Mouse (Mus musculus): ENCODE results near the gene Fbxw21.

Gene Fbxw21

GRCm38 (mm10) chr9:109111101-109111500 is 50.7 kb downstream of the Fbxw21 start:
- DNase-seq (ENCODE audit: low spot score in 2 of 2): no peak

DNA sequence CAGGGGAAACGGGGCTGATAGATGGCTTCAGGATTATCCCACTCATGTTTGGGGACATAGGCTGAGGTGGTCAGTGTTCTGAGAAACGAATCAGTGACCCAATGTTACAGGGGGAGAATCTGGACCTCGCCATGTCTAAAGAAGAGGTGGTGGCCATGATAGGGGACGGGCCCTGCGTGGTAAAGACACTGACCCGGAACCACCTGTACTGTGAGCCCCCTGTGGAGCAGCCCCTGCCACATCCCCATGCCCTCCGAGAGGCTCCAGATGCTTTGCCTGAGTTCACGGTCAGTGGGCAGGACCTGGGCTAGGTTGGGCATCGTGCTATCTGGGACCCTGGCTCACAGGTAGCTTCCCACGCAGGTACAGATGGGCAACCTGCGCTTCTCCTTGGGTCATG is 51.6 kb downstream of the Fbxw21 start:
- no peak for DNase-seq (ENCODE audit: low spot score in 2 of 2)

DNA sequence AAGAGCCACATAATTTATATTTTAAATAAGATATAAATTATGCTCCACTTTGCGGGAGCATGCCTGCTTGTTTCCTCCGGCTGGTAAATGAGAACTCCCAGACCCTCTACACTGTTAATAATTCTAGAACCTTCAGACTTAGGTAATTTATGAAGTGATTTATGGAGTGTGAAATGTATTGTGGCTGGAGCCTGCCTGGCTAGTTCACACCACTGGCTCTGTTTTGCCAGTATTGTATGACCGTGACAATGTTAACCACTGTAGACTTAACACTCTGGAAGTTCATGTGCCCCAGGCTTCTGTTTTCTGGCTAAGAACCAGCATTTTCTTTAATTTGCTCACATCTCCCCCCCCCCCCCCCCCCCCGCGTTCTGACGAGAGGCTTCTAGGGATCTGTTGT is 54.5 kb downstream of the Fbxw21 start:
- DNase-seq (ENCODE audit: low spot score in 2 of 2): no peak

DNA sequence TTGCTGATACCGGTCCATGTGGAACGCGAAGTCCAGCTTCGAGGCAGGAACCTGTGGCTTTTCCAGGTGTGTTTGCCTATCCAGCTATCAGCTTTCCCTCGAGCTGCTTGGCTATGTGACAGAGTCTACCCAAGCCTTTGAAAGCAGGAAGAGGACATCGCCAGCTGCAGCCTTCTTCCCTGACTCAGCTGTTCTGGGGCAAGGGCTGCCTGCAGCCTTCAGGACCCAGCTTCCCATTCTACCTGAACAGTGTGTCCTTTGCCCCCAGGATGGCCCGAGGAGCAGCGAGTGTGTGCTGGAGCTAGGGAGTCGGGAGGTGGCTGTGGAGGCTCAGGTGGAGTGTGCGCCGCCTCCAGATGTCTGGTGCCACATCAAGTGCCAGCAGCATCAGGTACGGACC is 56.2 kb downstream of the Fbxw21 start:
- DNase-seq (ENCODE audit: low spot score in 2 of 2): no peak

GRCm38 (mm10) chr9:109105011-109105410 is 56.8 kb downstream of the Fbxw21 start:
- DNase-seq (ENCODE audit: low spot score in 2 of 2): no peak

DNA sequence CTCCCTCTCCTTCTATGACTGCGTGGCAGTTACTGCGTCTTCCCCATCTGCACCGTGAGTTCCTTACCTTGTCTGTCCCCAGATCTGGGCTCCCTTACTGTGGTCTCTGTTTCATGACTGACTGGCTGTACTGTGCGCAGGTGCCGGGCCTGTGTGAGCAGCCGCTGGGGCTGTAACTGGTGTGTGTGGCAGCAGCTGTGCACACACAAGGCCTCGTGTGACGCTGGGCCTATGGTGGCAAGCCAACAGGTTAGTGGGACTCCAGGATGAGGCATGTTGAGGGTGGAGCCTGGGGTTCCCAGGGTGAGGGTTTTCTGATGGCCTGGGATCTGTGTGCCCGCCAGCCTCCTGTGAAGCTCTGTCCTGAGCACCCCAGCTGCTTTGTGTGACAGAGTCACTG is 57.8 kb downstream of the Fbxw21 start:
- no peak for DNase-seq (ENCODE audit: low spot score in 2 of 2)

- DNase-seq (ENCODE audit: low spot score in 2 of 2): no peak
Observed at GRCm38 (mm10) chr9:109103250-109103649, 58.6 kb downstream of the Fbxw21 start.

DNA sequence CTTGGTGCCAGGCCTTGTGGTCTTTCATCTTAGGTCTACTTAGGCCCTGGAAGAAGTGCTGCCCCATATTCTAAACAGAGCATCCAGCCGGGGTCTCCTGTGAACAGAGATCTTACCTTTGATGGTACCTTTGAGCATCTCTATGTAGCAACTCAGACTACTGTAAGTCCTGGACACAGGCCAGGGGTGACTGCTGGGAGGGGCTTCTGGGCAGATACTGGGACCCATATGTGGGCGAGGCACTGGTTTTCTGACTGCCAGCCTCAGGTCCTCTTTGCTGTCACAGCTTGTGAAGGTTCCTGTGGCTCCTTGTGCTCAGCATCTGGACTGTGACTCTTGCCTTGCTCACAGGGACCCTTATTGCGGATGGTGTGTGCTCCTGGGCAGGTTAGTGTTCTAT is 59.3 kb downstream of the Fbxw21 start:
- no peak for DNase-seq (ENCODE audit: low spot score in 2 of 2)

GRCm38 (mm10) chr9:109101933-109102445 is 59.9 kb downstream of the Fbxw21 start:
- no peak for DNase-seq (ENCODE audit: low spot score in 2 of 2)

GRCm38 (mm10) chr9:109100307-109100928 is 61.4 kb downstream of the Fbxw21 start:
- no peak for DNase-seq (ENCODE audit: low spot score in 2 of 2)

- DNase-seq (ENCODE audit: low spot score in 2 of 2): no peak
Observed at GRCm38 (mm10) chr9:109098969-109099368, 62.9 kb downstream of the Fbxw21 start.

GRCm38 (mm10) chr9:109098366-109098765 is 63.5 kb downstream of the Fbxw21 start:
- no peak for DNase-seq (ENCODE audit: low spot score in 2 of 2)

GRCm38 (mm10) chr9:109097831-109098230 is 64.0 kb downstream of the Fbxw21 start:
- DNase-seq (ENCODE audit: low spot score in 2 of 2): peak in 1 of 2 experiments; percentile 36

- no peak for DNase-seq (ENCODE audit: low spot score in 2 of 2)
Observed at GRCm38 (mm10) chr9:109097291-109097690, 64.5 kb downstream of the Fbxw21 start.

DNA sequence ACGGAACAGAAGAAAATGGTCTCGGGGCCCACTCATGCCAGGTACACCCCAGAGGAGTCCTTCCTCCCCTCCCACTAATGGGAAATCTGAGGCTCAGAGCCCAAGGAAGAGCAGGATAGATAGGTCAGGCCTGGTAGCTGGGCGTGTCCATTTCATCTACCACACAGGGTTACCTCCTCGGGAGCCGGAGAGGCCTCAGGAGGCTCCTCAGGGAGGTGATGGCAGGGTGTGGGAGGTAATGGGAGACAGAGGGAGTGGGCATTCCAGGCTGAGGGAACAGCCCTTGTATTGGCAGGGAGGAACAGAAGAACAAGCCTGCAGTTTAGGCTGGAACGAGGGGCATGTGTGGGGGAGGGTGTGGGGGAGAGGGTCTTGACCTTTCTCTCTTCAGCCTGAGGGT is 65.0 kb downstream of the Fbxw21 start:
- DNase-seq (ENCODE audit: low spot score in 2 of 2): no peak

GRCm38 (mm10) chr9:109096251-109096661 is 65.6 kb downstream of the Fbxw21 start:
- no peak for DNase-seq (ENCODE audit: low spot score in 2 of 2)

- peak; percentile 60 to 71 for DNase-seq (ENCODE audit: low spot score in 2 of 2)
Observed at GRCm38 (mm10) chr9:109095137-109095982, 66.5 kb downstream of the Fbxw21 start, which contains the start of gene Plxnb1. TSS of gene Plxnb1 (plus strand) at chr9:109095389.

DNA sequence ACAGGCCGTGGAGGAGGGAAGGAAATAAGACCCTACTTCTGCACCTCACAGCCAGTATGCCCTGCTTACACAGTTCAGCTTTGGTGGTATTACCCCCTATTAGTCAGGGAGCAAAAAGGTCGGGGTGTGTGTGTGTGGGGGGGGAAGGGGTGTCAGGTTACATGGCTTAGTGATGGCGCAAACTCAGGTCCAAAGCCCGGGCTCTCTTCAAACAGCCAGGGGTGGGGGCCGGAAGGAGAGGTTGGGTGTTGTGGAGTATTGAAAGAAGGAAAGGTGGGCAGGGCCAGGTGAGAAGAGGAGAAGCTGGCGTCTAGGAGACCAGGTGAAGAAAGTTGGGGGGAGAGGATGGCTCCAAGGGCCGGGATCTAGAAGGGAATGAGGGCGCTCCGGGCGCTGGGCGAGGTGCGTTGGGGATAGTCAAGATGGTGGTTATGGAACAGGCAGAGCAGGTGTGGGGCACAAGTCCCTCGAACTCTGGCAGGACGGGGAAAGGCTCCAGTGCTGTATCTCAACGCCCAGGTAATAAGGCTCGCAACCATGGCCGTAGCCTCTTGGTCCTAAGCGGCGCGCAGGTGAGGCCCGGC is 67.2 kb downstream of the Fbxw21 start:
- DNase-seq (ENCODE audit: low spot score in 2 of 2): no peak

DNA sequence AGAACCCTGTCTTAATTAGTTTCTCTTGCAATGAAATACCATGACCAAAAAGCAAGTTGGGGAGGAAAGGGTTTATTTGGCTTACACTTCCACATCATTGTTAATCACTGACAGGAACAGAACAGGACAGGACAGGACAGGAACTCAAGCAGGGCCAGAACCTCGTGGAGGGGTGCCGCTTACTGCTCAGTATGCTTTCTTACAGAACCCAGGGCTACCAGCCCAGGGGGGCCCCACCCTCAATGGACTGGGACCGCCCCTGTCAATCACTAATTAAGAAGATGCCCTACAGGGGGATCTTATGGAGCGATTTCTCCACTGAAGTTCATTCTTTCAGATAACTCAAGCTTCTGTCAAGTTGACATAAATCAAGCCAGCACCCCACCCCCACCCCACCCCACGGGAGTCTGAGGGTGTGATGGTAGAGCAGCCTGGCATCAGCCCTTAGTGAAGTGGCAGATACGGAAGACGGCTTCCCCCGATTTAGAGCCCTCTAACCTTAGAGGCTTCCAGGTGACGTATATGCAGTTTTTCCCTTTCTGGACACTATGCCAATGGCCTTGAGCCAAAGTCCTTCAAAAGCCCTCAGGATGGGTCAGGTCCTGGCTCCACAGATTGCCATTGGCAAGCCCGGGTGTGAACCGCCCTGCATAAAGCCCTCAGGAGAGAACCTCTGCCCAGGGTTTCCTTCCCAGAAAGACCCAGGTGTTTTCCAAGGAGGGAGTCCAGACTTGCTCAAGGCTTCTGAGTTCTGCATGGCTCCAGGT is 67.9 kb downstream of the Fbxw21 start:
- DNase-seq (ENCODE audit: low spot score in 2 of 2): no peak

DNA sequence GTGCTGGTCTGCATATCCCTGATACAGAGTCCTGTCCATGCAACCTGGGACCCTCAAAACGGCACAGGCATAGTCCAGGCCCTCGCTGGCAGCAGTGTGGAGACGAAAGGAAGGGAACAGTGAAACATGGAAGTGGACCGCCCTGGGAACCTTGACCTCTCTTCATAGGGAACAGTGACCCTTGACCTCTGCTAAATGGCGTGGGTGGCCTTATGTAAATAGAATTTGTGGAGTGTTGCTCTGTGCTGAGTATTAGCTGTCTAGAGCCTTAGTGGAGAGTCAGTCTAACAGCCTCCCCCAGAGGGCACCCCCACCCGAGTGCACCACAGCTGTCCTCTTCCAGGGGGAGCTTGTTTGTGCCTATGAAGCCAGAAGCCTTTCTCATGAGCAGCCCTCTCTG is 69.0 kb downstream of the Fbxw21 start:
- DNase-seq (ENCODE audit: low spot score in 2 of 2): no peak

- no peak for DNase-seq (ENCODE audit: low spot score in 2 of 2)
Observed at GRCm38 (mm10) chr9:109091802-109092201, 70.0 kb downstream of the Fbxw21 start.

- DNase-seq (ENCODE audit: low spot score in 2 of 2): peak in 1 of 2 experiments; percentile 39
Observed at GRCm38 (mm10) chr9:109090446-109090845, 71.4 kb downstream of the Fbxw21 start.

Data from right cerebral cortex, adult 2 months (tissue).